Mouse (Mus musculus) midbrain, embryonic 12.5 days (tissue): ENCODE measurements at regions not wholly inside any gene's neighbourhood (a gene's known extent, or its start where the extent isn't known, plus 50 kb on each side); places are given as distances from the start of the nearest gene placed in this dataset.

Source experiments
- ATAC-seq: fragments of 200-750 bp; cut with Nextera tagmentation; 2 replicates; pipeline ENCODE4 v1.8.0; 2017; ENCODE audit warnings: low read depth, moderate TSS enrichment, moderate library complexity; ENCODE audit not compliant: low FRiP score
- H3K27ac ChIP-seq: fragments of 300-500 bp; sonication (generic); replicated peaks from 2 replicates; pipeline ENCODE4 v1.5.1; 2016; ENCODE audit warnings: mild to moderate bottlenecking
- H3K27me3 ChIP-seq: fragments of 300-500 bp; sonication (generic); 2 replicates; pipeline ENCODE4 v1.6.1; 2016; ENCODE audit warnings: mild to moderate bottlenecking
- H3K36me3 ChIP-seq: fragments of 300-500 bp; sonication (generic); 2 replicates; pipeline ENCODE4 v1.6.1; 2016
- H3K4me1 ChIP-seq: fragments of 300-500 bp; sonication (generic); 2 replicates; pipeline ENCODE4 v1.6.1; 2016
- H3K4me2 ChIP-seq: fragments of 300-500 bp; sonication (generic); replicated peaks from 2 replicates; pipeline ENCODE4 v1.6.1; 2016; ENCODE audit warnings: mild to moderate bottlenecking, moderate library complexity
- H3K4me3 ChIP-seq: fragments of 300-500 bp; sonication (generic); 2 replicates; pipeline ENCODE4 v1.5.1; 2016; ENCODE audit warnings: mild to moderate bottlenecking
- H3K9ac ChIP-seq: fragments of 300-500 bp; sonication (generic); replicated peaks from 2 replicates; pipeline ENCODE4 v1.6.1; 2016; ENCODE audit warnings: mild to moderate bottlenecking, moderate library complexity
- H3K9me3 ChIP-seq: fragments of 300-500 bp; sonication (generic); 2 replicates; pipeline ENCODE4 v1.6.1; 2016; ENCODE audit warnings: mild to moderate bottlenecking
- WGBS: fragments of 180-500 bp; shearing (Covaris S2); methylation state at CpG from one replicate; pipeline ENCODE4 v1.1.7; 2016; 5-methylcytosine and 5-hydroxymethylcytosine counted together

- ATAC-seq, result no peak
- Histone ChIP-seq H3K9ac (no peak overlapping the region), H3K27me3 (no peaks in the 10 kb centered on the region), H3K4me1 (no peaks in the 10 kb centered on the region), H3K27ac (no peak overlapping the region), H3K9me3 (no peaks in the 10 kb centered on the region), H3K4me2 (no peak overlapping the region), H3K36me3 (no peaks in the 10 kb centered on the region), H3K4me3 (no peak overlapping the region)
These were observed 568.5 kb downstream of the Efnb2 start for GRCm38 (mm10) chr8:8092551-8092950.

- Histone ChIP-seq H3K4me1 (no peaks in the 10 kb centered on the region), H3K9me3 (no peaks in the 10 kb centered on the region), H3K36me3 (no peaks in the 10 kb centered on the region), H3K9ac (no peak overlapping the region), H3K4me3 (no peak overlapping the region), H3K4me2 (no peak overlapping the region), H3K27me3 (no peaks in the 10 kb centered on the region), H3K27ac (no peak overlapping the region)
- 79% methylated on average over 2 of the region's 2 CpGs for WGBS
- ATAC-seq, result no peak
These were observed 576.4 kb downstream of the Efnb2 start for GRCm38 (mm10) chr8:8084652-8085051.

- Histone ChIP-seq H3K9ac (no peak overlapping the region), H3K4me1 (no peaks in the 10 kb centered on the region), H3K27me3 (no peaks in the 10 kb centered on the region), H3K4me2 (no peak overlapping the region), H3K27ac (no peak overlapping the region), H3K9me3 (no peaks in the 10 kb centered on the region), H3K36me3 (no peaks in the 10 kb centered on the region), H3K4me3 (no peak overlapping the region)
- no peak for ATAC-seq
- WGBS, result 94% methylated on average over 2 of the region's 2 CpGs
These were observed 597.0 kb downstream of the Efnb2 start for GRCm38 (mm10) chr8:8064074-8064473.

GRCm38 (mm10) chr8:8054224-8054916 lies 606.7 kb downstream of the Efnb2 start:
- WGBS, result 87% methylated on average over 4 of the region's 4 CpGs
- Histone ChIP-seq H3K27me3 (peaks cover 4% of the 10 kb centered on the region), H3K4me1 (no peaks in the 10 kb centered on the region), H3K27ac (no peak overlapping the region), H3K4me2 (no peak overlapping the region), H3K9ac (no peak overlapping the region), H3K36me3 (no peaks in the 10 kb centered on the region), H3K9me3 (no peaks in the 10 kb centered on the region), H3K4me3 (no peak overlapping the region)
- no peak for ATAC-seq

GRCm38 (mm10) chr8:8051186-8051585 lies 609.9 kb downstream of the Efnb2 start:
- 27% methylated on average over 3 of the region's 3 CpGs for WGBS
- no peak for ATAC-seq
- Histone ChIP-seq H3K27ac (no peak overlapping the region), H3K4me2 (no peak overlapping the region), H3K36me3 (no peaks in the 10 kb centered on the region), H3K9me3 (no peaks in the 10 kb centered on the region), H3K4me1 (no peaks in the 10 kb centered on the region), H3K27me3 (peaks cover 4% of the 10 kb centered on the region), H3K4me3 (no peak overlapping the region), H3K9ac (no peak overlapping the region)

- no peak for ATAC-seq
- WGBS, result 58% methylated on average over 3 of the region's 3 CpGs
- no peak overlapping the region for H3K4me3 ChIP-seq
These were observed 610.3 kb downstream of the Efnb2 start for GRCm38 (mm10) chr8:8050778-8051177.

GRCm38 (mm10) chr8:8044926-8045325 lies 616.1 kb downstream of the Efnb2 start:
- Histone ChIP-seq H3K9me3 (no peaks in the 10 kb centered on the region), H3K36me3 (no peaks in the 10 kb centered on the region), H3K27me3 (peaks cover 30% of the 10 kb centered on the region), H3K4me1 (peaks cover 5% of the 10 kb centered on the region; the same call in 1 of the 2 replicates), H3K4me2 (no peak overlapping the region), H3K27ac (no peak overlapping the region), H3K4me3 (no peak overlapping the region), H3K9ac (no peak overlapping the region)
- no peak for ATAC-seq
- 65% methylated on average over 1 of the region's 1 CpGs for WGBS

More at GRCm38 (mm10) chr8:8050778-8051177, 610.3 kb downstream of the Efnb2 start:
- H3K9me3 ChIP-seq, result no peaks in the 10 kb centered on the region
- H3K4me1 ChIP-seq, result no peaks in the 10 kb centered on the region
- peaks cover 8% of the 10 kb centered on the region for H3K27me3 ChIP-seq
- no peaks in the 10 kb centered on the region for H3K36me3 ChIP-seq
- H3K4me2 ChIP-seq, result no peak overlapping the region
- H3K9ac ChIP-seq, result no peak overlapping the region
- no peak overlapping the region for H3K27ac ChIP-seq

GRCm38 (mm10) chr8:8044296-8044695 lies 616.7 kb downstream of the Efnb2 start:
- H3K27me3 ChIP-seq, result peaks cover 34% of the 10 kb centered on the region
- ATAC-seq, result no peak

GRCm38 (mm10) chr8:8037929-8038328 lies 623.1 kb downstream of the Efnb2 start:
- Histone ChIP-seq H3K4me1 (no peaks in the 10 kb centered on the region), H3K36me3 (no peaks in the 10 kb centered on the region), H3K9me3 (no peaks in the 10 kb centered on the region), H3K27me3 (peaks cover 34% of the 10 kb centered on the region), H3K27ac (no peak overlapping the region), H3K4me3 (no peak overlapping the region), H3K4me2 (no peak overlapping the region), H3K9ac (no peak overlapping the region)
- WGBS, result 13% methylated on average over 1 of the region's 1 CpGs
- no peak for ATAC-seq

More at GRCm38 (mm10) chr8:8044296-8044695, 616.7 kb downstream of the Efnb2 start:
- H3K4me1 ChIP-seq, result peaks cover 5% of the 10 kb centered on the region; the same call in 1 of the 2 replicates
- WGBS, result 88% methylated on average over 2 of the region's 2 CpGs
- no peak overlapping the region for H3K4me2 ChIP-seq
- no peaks in the 10 kb centered on the region for H3K36me3 ChIP-seq
- H3K9ac ChIP-seq, result no peak overlapping the region
- H3K4me3 ChIP-seq, result no peak overlapping the region
- no peak overlapping the region for H3K27ac ChIP-seq
- no peaks in the 10 kb centered on the region for H3K9me3 ChIP-seq

- no peak overlapping the region for H3K27ac ChIP-seq
- H3K4me3 ChIP-seq, result no peak overlapping the region
- H3K27me3 ChIP-seq, result no peaks in the 10 kb centered on the region
- no peak overlapping the region for H3K9ac ChIP-seq
- no peak for ATAC-seq
- 73% methylated on average over 4 of the region's 4 CpGs for WGBS
- no peaks in the 10 kb centered on the region for H3K36me3 ChIP-seq
- no peaks in the 10 kb centered on the region for H3K9me3 ChIP-seq
- H3K4me2 ChIP-seq, result no peak overlapping the region
- no peaks in the 10 kb centered on the region for H3K4me1 ChIP-seq
These were observed 649.9 kb downstream of the Efnb2 start for GRCm38 (mm10) chr8:8011151-8011550.

GRCm38 (mm10) chr8:7994905-7995304 lies 666.1 kb downstream of the Efnb2 start:
- Histone ChIP-seq H3K27me3 (no peaks in the 10 kb centered on the region), H3K36me3 (no peaks in the 10 kb centered on the region), H3K27ac (no peak overlapping the region), H3K4me2 (no peak overlapping the region), H3K4me3 (no peak overlapping the region), H3K4me1 (no peaks in the 10 kb centered on the region), H3K9me3 (no peaks in the 10 kb centered on the region), H3K9ac (no peak overlapping the region)
- ATAC-seq, result no peak
- 62% methylated on average over 2 of the region's 2 CpGs for WGBS

- 0 out of 2 replicates have a peak, but pooled peaks cover 2% of the 10 kb centered on the region for H3K4me1 ChIP-seq
These were observed 672.2 kb downstream of the Efnb2 start for GRCm38 (mm10) chr8:7988820-7989219.

GRCm38 (mm10) chr8:7977020-7977419 lies 684.0 kb downstream of the Efnb2 start:
- Histone ChIP-seq H3K27ac (no peak overlapping the region), H3K4me1 (no peaks in the 10 kb centered on the region), H3K27me3 (no peaks in the 10 kb centered on the region), H3K4me2 (no peak overlapping the region), H3K36me3 (no peaks in the 10 kb centered on the region), H3K4me3 (no peak overlapping the region), H3K9ac (no peak overlapping the region), H3K9me3 (no peaks in the 10 kb centered on the region)
- WGBS, result 85% methylated on average over 6 of the region's 6 CpGs
- no peak for ATAC-seq

More at GRCm38 (mm10) chr8:7988820-7989219, 672.2 kb downstream of the Efnb2 start:
- Histone ChIP-seq H3K4me3 (no peak overlapping the region), H3K27me3 (no peaks in the 10 kb centered on the region), H3K9me3 (no peaks in the 10 kb centered on the region), H3K36me3 (no peaks in the 10 kb centered on the region), H3K4me2 (no peak overlapping the region), H3K9ac (no peak overlapping the region), H3K27ac (no peak overlapping the region)
- 87% methylated on average over 3 of the region's 3 CpGs for WGBS
- ATAC-seq, result no peak
